Mouse (Mus musculus): ENCODE measurements around the gene Fam207a. TPM values are rescaled to one million over a fixed set of nuclear protein-coding genes. Genes with fewer than 3 reads are reported as not detected.

Fam207a gene
- polyA plus RNA-seq, 1 experiment from 2014 or later, result 46.5 TPM

GRCm38 (mm10) chr10:77508744-77509143 is 6.8 kb downstream of the Fam207a start:
- H3K9me3 ChIP-seq, result no peaks in the 10 kb centered on the region
- no peak overlapping the region for H3K4me2 ChIP-seq (replicated peaks)
- no peak overlapping the region for H3K27ac ChIP-seq (replicated peaks)
- H3K27me3 ChIP-seq, result no peaks in the 10 kb centered on the region
- 0 out of 2 replicates have a peak, but pooled peaks cover 3% of the 10 kb centered on the region for H3K4me1 ChIP-seq
- H3K36me3 ChIP-seq, result peaks cover 71% of the 10 kb centered on the region
- no peak overlapping the region for H3K4me3 ChIP-seq
- H3K9ac ChIP-seq (replicated peaks), result no peak overlapping the region
- 94% methylated on average over 3 of the region's 3 CpGs for WGBS
- no peak for ATAC-seq (ENCODE audit: low FRiP score, low read depth)

- no peak overlapping the region for H3K27ac ChIP-seq (replicated peaks)
- H3K4me1 ChIP-seq, result 0 out of 2 replicates have a peak, but pooled peaks cover 3% of the 10 kb centered on the region
- H3K9ac ChIP-seq (replicated peaks), result no peak overlapping the region
- no peaks in the 10 kb centered on the region for H3K27me3 ChIP-seq
- H3K4me2 ChIP-seq (replicated peaks), result no peak overlapping the region
- ATAC-seq (ENCODE audit: low FRiP score, low read depth), result no peak
- H3K4me3 ChIP-seq, result no peak overlapping the region
- 91% methylated on average over 4 of the region's 4 CpGs for WGBS
- H3K9me3 ChIP-seq, result no peaks in the 10 kb centered on the region
- H3K36me3 ChIP-seq, result peaks cover 73% of the 10 kb centered on the region
Observed at GRCm38 (mm10) chr10:77507779-77508178, 7.8 kb downstream of the Fam207a start.

GRCm38 (mm10) chr10:77506961-77507577 is 8.5 kb downstream of the Fam207a start:
- Histone ChIP-seq H3K4me3 (no peak overlapping the region), H3K9ac (replicated peaks) (no peak overlapping the region), H3K27me3 (no peaks in the 10 kb centered on the region), H3K4me2 (replicated peaks) (no peak overlapping the region), H3K9me3 (no peaks in the 10 kb centered on the region), H3K36me3 (peaks cover 69% of the 10 kb centered on the region), H3K4me1 (0 out of 2 replicates have a peak, but pooled peaks cover 3% of the 10 kb centered on the region), H3K27ac (replicated peaks) (no peak overlapping the region)
- 95% methylated on average over 13 of the region's 13 CpGs for WGBS
- no peak for ATAC-seq (ENCODE audit: low FRiP score, low read depth)

- no peak for ATAC-seq (ENCODE audit: low FRiP score, low read depth)
- Histone ChIP-seq H3K36me3 (peaks cover 69% of the 10 kb centered on the region), H3K27me3 (no peaks in the 10 kb centered on the region), H3K4me2 (replicated peaks) (no peak overlapping the region), H3K9ac (replicated peaks) (no peak overlapping the region; the same call in 1 of the 2 replicates), H3K4me3 (no peak overlapping the region), H3K27ac (replicated peaks) (no peak overlapping the region), H3K4me1 (0 out of 2 replicates have a peak, but pooled peaks cover 3% of the 10 kb centered on the region), H3K9me3 (no peaks in the 10 kb centered on the region)
- WGBS, result 93% methylated on average over 5 of the region's 5 CpGs
Observed at GRCm38 (mm10) chr10:77506526-77506925, 9.1 kb downstream of the Fam207a start.

GRCm38 (mm10) chr10:77504143-77504542 is 11.4 kb downstream of the Fam207a start:
- no peaks in the 10 kb centered on the region for H3K4me1 ChIP-seq
- H3K9me3 ChIP-seq, result no peaks in the 10 kb centered on the region
- no peak overlapping the region for H3K4me2 ChIP-seq (replicated peaks)
- H3K27me3 ChIP-seq, result no peaks in the 10 kb centered on the region
- no peak overlapping the region for H3K4me3 ChIP-seq
- H3K27ac ChIP-seq (replicated peaks), result no peak overlapping the region
- 94% methylated on average over 6 of the region's 6 CpGs for WGBS
- H3K36me3 ChIP-seq, result peaks cover 73% of the 10 kb centered on the region
- no peak overlapping the region for H3K9ac ChIP-seq (replicated peaks)
- no peak for ATAC-seq (ENCODE audit: low FRiP score, low read depth)

- Histone ChIP-seq H3K9me3 (no peaks in the 10 kb centered on the region), H3K27ac (replicated peaks) (no peak overlapping the region), H3K36me3 (peaks cover 77% of the 10 kb centered on the region), H3K4me2 (replicated peaks) (no peak overlapping the region), H3K4me1 (no peaks in the 10 kb centered on the region), H3K27me3 (no peaks in the 10 kb centered on the region), H3K9ac (replicated peaks) (no peak overlapping the region), H3K4me3 (no peak overlapping the region)
- no peak for ATAC-seq (ENCODE audit: low FRiP score, low read depth)
- WGBS, result 84% methylated on average over 25 of the region's 25 CpGs
Observed at GRCm38 (mm10) chr10:77502967-77503922, 12.3 kb downstream of the Fam207a start.

- peaks cover 76% of the 10 kb centered on the region for H3K36me3 ChIP-seq
Observed at GRCm38 (mm10) chr10:77500636-77501035, 14.9 kb downstream of the Fam207a start.

GRCm38 (mm10) chr10:77498254-77498653 is 17.3 kb downstream of the Fam207a start:
- no peaks in the 10 kb centered on the region for H3K27me3 ChIP-seq
- no peak overlapping the region for H3K9ac ChIP-seq (replicated peaks)
- H3K4me1 ChIP-seq, result no peaks in the 10 kb centered on the region
- H3K36me3 ChIP-seq, result peaks cover 81% of the 10 kb centered on the region
- no peak overlapping the region for H3K27ac ChIP-seq (replicated peaks)
- no peaks in the 10 kb centered on the region for H3K9me3 ChIP-seq
- H3K4me3 ChIP-seq, result no peak overlapping the region
- no peak for ATAC-seq (ENCODE audit: low FRiP score, low read depth)
- WGBS, result 85% methylated on average over 6 of the region's 6 CpGs
- no peak overlapping the region for H3K4me2 ChIP-seq (replicated peaks)

More at GRCm38 (mm10) chr10:77500636-77501035, 14.9 kb downstream of the Fam207a start:
- no peak overlapping the region for H3K4me3 ChIP-seq
- no peaks in the 10 kb centered on the region for H3K27me3 ChIP-seq
- no peak overlapping the region for H3K9ac ChIP-seq (replicated peaks)
- no peaks in the 10 kb centered on the region for H3K4me1 ChIP-seq
- 85% methylated on average over 14 of the region's 14 CpGs for WGBS
- no peak for ATAC-seq (ENCODE audit: low FRiP score, low read depth)
- H3K9me3 ChIP-seq, result no peaks in the 10 kb centered on the region
- H3K4me2 ChIP-seq (replicated peaks), result no peak overlapping the region
- H3K27ac ChIP-seq (replicated peaks), result no peak overlapping the region

- no peaks in the 10 kb centered on the region for H3K27me3 ChIP-seq
- H3K36me3 ChIP-seq, result peaks cover 86% of the 10 kb centered on the region
- no peaks in the 10 kb centered on the region for H3K4me1 ChIP-seq
- ATAC-seq (ENCODE audit: low FRiP score, low read depth), result no peak
- no peak overlapping the region for H3K4me2 ChIP-seq (replicated peaks)
- no peaks in the 10 kb centered on the region for H3K9me3 ChIP-seq
- WGBS, result 95% methylated on average over 13 of the region's 13 CpGs
- H3K4me3 ChIP-seq, result no peak overlapping the region
- H3K9ac ChIP-seq (replicated peaks), result no peak overlapping the region
- no peak overlapping the region for H3K27ac ChIP-seq (replicated peaks)
Observed at GRCm38 (mm10) chr10:77497185-77497584, 18.4 kb downstream of the Fam207a start.

GRCm38 (mm10) chr10:77492885-77493284 is 22.7 kb downstream of the Fam207a start:
- H3K9me3 ChIP-seq, result no peaks in the 10 kb centered on the region
- no peak overlapping the region for H3K4me2 ChIP-seq (replicated peaks)
- WGBS, result 98% methylated on average over 3 of the region's 3 CpGs
- peaks cover 85% of the 10 kb centered on the region for H3K36me3 ChIP-seq
- no peaks in the 10 kb centered on the region for H3K27me3 ChIP-seq
- H3K4me3 ChIP-seq, result no peak overlapping the region
- H3K4me1 ChIP-seq, result no peaks in the 10 kb centered on the region
- no peak overlapping the region for H3K9ac ChIP-seq (replicated peaks)
- ATAC-seq (ENCODE audit: low FRiP score, low read depth), result no peak
- no peak overlapping the region for H3K27ac ChIP-seq (replicated peaks)

GRCm38 (mm10) chr10:77491585-77491984 is 24.0 kb downstream of the Fam207a start:
- no peak overlapping the region for H3K4me2 ChIP-seq (replicated peaks)
- H3K36me3 ChIP-seq, result peaks cover 85% of the 10 kb centered on the region
- no peak overlapping the region for H3K9ac ChIP-seq (replicated peaks)
- H3K27me3 ChIP-seq, result no peaks in the 10 kb centered on the region
- no peak overlapping the region for H3K27ac ChIP-seq (replicated peaks)
- H3K9me3 ChIP-seq, result no peaks in the 10 kb centered on the region
- 88% methylated on average over 6 of the region's 6 CpGs for WGBS
- H3K4me3 ChIP-seq, result no peak overlapping the region
- no peaks in the 10 kb centered on the region for H3K4me1 ChIP-seq
- ATAC-seq (ENCODE audit: low FRiP score, low read depth), result no peak

- no peaks in the 10 kb centered on the region for H3K27me3 ChIP-seq
- 96% methylated on average over 7 of the region's 7 CpGs for WGBS
- H3K36me3 ChIP-seq, result peaks cover 59% of the 10 kb centered on the region
Observed at GRCm38 (mm10) chr10:77488168-77488567, 27.4 kb downstream of the Fam207a start.

More at GRCm38 (mm10) chr10:77488168-77488567, 27.4 kb downstream of the Fam207a start:
- Histone ChIP-seq H3K4me1 (no peaks in the 10 kb centered on the region), H3K9me3 (no peaks in the 10 kb centered on the region), H3K4me3 (no peak overlapping the region), H3K9ac (replicated peaks) (no peak overlapping the region), H3K4me2 (replicated peaks) (no peak overlapping the region), H3K27ac (replicated peaks) (no peak overlapping the region)
- ATAC-seq (ENCODE audit: low FRiP score, low read depth), result no peak

Measured in midbrain, embryonic 12.5 days (tissue).